Mouse (Mus musculus) midbrain, embryonic 13.5 days (tissue): ENCODE data around the gene Grip2. TPM values are rescaled to one million over a fixed set of nuclear protein-coding genes. Genes with fewer than 3 reads are reported as not detected.

Experiments used
- ATAC-seq: fragments of 200-750 bp; cut with Nextera tagmentation; 2 replicates; pipeline ENCODE4 v1.8.0; 2017; ENCODE audit warnings: mild to moderate bottlenecking, moderate TSS enrichment, moderate library complexity
- H3K27ac ChIP-seq: fragments of 300-500 bp; sonication (generic); 2 replicates; pipeline ENCODE4 v1.5.1; 2015; ENCODE audit warnings: inconsistent platforms, mild to moderate bottlenecking, moderate library complexity
- H3K27me3 ChIP-seq: fragments of 300-500 bp; sonication (generic); 2 replicates; pipeline ENCODE4 v1.6.1; 2015; ENCODE audit warnings: mild to moderate bottlenecking, inconsistent platforms
- H3K36me3 ChIP-seq: fragments of 300-500 bp; sonication (generic); 2 replicates; pipeline ENCODE4 v1.6.1; 2015; ENCODE audit warnings: mild to moderate bottlenecking, inconsistent platforms
- H3K4me1 ChIP-seq: fragments of 300-500 bp; sonication (generic); replicated peaks from 2 replicates; pipeline ENCODE4 v1.6.1; 2015; ENCODE audit warnings: inconsistent platforms
- H3K4me2 ChIP-seq: fragments of 300-500 bp; sonication (generic); replicated peaks from 2 replicates; pipeline ENCODE4 v1.6.1; 2015; ENCODE audit warnings: moderate library complexity, mild to moderate bottlenecking, inconsistent platforms
- H3K4me3 ChIP-seq: fragments of 300-500 bp; sonication (generic); replicated peaks from 2 replicates; pipeline ENCODE4 v1.5.1; 2015; ENCODE audit warnings: mild to moderate bottlenecking, inconsistent platforms
- H3K9ac ChIP-seq: fragments of 300-500 bp; sonication (generic); replicated peaks from 2 replicates; pipeline ENCODE4 v1.6.1; 2015; ENCODE audit warnings: mild to moderate bottlenecking, inconsistent platforms
- H3K9me3 ChIP-seq: fragments of 300-500 bp; sonication (generic); 2 replicates; pipeline ENCODE4 v1.6.1; 2016; ENCODE audit warnings: mild to moderate bottlenecking, inconsistent platforms
- WGBS: fragments of 180-500 bp; shearing (Covaris S2); methylation state at CpG from one replicate; pipeline ENCODE4 v1.1.7; 2015; 5-methylcytosine and 5-hydroxymethylcytosine counted together
- polyA plus RNA-seq: library from polyadenylated mRNA; unstranded; fragments of >200 nt; fragmentation: Nextera tagmentation; extraction: Ambion mirVana; gene quantifications from 2 replicates; pipeline ENCODE4 v1.2.1, GENCODE M21; 2015

Gene Grip2
- polyA plus RNA-seq, 1 experiment from 2014 or later: 4.8 TPM

DNA sequence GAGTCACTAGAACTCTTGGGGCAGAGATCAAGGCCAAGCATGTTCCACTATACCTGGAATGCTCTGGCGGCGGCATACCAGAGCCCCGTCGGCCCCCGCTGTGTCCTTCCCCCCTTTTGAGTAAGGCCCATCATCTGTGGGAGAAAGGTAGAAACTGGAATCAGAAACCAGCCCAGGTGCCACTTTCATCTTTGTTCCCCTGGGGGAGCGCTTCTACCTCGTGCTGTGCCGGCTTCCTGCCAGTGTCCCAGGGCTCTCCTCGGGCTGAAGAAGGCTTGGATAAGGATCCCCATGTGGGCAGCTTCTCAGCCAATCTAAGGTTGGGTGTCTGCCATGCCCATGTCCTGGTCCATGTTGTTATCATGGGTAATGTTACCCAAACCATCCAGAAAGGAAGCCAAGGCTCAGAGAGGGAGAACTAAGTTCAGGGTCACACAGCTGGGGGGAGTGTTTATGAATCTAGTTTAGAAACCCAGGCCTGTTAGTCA, 38.7 kb downstream of the Grip2 start:
- Histone ChIP-seq H3K9ac (no peak overlapping the region), H3K4me2 (no peak overlapping the region), H3K4me3 (no peak overlapping the region), H3K36me3 (peaks cover 6% of the 10 kb centered on the region; the same call in 1 of the 2 replicates), H3K4me1 (peaks cover 2% of the 10 kb centered on the region; the same call in 1 of the 2 replicates), H3K27me3 (no peaks in the 10 kb centered on the region), H3K9me3 (no peaks in the 10 kb centered on the region), H3K27ac (no peak overlapping the region)
- ATAC-seq: no peak
- WGBS: 92% methylated on average over 9 of the region's 9 CpGs

DNA sequence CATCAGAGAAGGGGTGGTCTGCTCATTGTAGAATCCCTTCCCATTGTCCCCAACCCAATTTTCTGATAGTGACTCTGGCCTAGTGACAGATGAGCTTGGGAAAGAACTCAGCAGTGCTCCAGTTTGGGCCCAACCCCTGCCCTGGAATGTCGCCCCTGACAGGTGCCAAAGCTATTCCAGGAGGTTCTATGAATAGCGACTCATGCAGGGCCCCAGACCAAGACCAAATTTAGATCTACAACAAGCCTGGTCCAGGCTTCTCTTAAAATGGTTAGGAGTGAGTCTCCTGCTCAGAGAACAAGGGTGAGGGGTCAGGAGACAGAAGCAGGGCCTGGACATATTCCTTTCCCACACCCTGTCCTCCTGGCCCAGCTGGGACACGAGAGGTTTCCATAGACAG, 42.0 kb downstream of the Grip2 start:
- Histone ChIP-seq H3K27me3 (no peaks in the 10 kb centered on the region), H3K27ac (no peak overlapping the region)
- WGBS: 88% methylated on average over 3 of the region's 3 CpGs

DNA sequence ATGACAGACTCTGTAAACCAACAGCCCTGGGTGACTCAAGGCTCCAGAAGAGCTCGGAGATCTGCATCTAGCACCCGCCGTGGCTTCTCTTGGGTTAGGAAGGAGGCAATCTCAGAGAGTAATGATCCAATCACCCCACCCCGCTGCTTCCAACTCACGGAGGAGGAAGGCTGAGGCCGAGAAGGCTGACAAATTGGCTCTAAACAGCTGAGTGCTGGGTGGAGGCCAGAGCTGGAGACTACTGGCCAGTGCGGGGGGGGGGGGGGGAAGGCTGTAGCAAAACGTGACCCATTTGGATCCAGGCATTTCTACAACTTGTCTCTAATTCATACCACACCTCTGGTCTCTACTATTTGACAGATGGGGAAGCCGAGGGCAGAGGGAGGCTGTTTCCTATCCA, 47.8 kb downstream of the Grip2 start:
- 81% methylated on average over 9 of the region's 9 CpGs for WGBS
- H3K36me3 ChIP-seq: no peaks in the 10 kb centered on the region
- H3K27ac ChIP-seq: no peak overlapping the region
- H3K4me1 ChIP-seq: 0 out of 2 replicates have a peak, but pooled peaks cover 3% of the 10 kb centered on the region
- H3K27me3 ChIP-seq: no peaks in the 10 kb centered on the region
- H3K9ac ChIP-seq: no peak overlapping the region
- ATAC-seq: no peak
- H3K4me2 ChIP-seq: no peak overlapping the region
- H3K9me3 ChIP-seq: no peaks in the 10 kb centered on the region
- H3K4me3 ChIP-seq: no peak overlapping the region

More for the DNA sequence above, 42.0 kb downstream of the Grip2 start:
- H3K4me1 ChIP-seq: no peaks in the 10 kb centered on the region
- no peak overlapping the region for H3K9ac ChIP-seq
- peaks cover 6% of the 10 kb centered on the region; the same call in 1 of the 2 replicates for H3K36me3 ChIP-seq
- H3K4me2 ChIP-seq: no peak overlapping the region
- H3K4me3 ChIP-seq: no peak overlapping the region
- no peak for ATAC-seq
- H3K9me3 ChIP-seq: no peaks in the 10 kb centered on the region

DNA sequence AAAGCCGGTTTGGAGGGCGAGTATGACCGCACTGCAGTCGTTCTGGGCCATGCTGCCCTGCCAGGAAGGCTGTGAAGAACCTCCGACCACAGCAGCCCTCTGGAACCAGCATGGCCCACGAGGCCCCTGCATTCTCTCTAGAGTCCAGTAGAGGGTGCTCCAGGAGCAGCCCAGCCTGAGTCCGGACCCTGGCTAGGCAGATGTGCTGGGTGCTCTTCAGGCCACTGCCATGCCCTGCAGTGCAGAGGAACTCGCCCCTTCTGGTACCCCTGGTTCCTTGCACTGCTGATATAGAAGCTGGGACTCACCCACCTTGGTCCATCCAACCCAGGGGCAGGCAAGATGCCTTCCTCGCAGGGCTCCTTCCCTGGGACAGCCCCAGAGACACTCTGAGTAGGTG, 50.5 kb downstream of the Grip2 start:
- Histone ChIP-seq H3K27ac (no peak overlapping the region), H3K4me2 (no peak overlapping the region), H3K9me3 (peaks cover under 1% of the 10 kb centered on the region; the same call in 1 of the 2 replicates), H3K9ac (no peak overlapping the region), H3K4me1 (0 out of 2 replicates have a peak, but pooled peaks cover 3% of the 10 kb centered on the region), H3K4me3 (no peak overlapping the region), H3K27me3 (no peaks in the 10 kb centered on the region), H3K36me3 (peaks cover 6% of the 10 kb centered on the region)
- 13% methylated on average over 9 of the region's 9 CpGs for WGBS
- ATAC-seq: peak; percentile 92

DNA sequence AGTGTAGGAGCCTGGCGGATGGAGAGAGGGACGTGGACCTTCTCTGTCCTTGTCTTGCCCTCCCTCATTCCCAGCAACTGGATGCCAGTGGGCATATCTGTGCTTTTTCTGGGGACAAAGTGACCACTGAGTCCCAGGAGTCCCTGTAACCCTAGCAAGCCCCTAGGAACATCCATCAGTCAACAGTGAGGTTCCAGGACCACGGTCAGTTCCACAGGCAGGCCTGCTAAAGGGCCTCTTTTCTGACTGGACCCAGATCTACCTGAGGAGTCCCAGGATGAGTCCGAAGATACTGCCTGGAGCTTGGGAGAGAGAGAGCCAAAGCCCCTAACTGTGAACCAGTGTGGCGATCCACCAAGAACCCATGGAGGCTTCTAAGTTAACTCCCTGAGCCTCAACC, 53.1 kb downstream of the Grip2 start:
- Histone ChIP-seq H3K27ac (no peak overlapping the region), H3K9ac (no peak overlapping the region), H3K4me1 (0 out of 2 replicates have a peak, but pooled peaks cover 3% of the 10 kb centered on the region), H3K4me2 (no peak overlapping the region), H3K4me3 (no peak overlapping the region), H3K36me3 (peaks cover 16% of the 10 kb centered on the region), H3K9me3 (peaks cover 2% of the 10 kb centered on the region; the same call in 1 of the 2 replicates), H3K27me3 (no peaks in the 10 kb centered on the region)
- WGBS: 77% methylated on average over 5 of the region's 5 CpGs
- ATAC-seq: no peak

DNA sequence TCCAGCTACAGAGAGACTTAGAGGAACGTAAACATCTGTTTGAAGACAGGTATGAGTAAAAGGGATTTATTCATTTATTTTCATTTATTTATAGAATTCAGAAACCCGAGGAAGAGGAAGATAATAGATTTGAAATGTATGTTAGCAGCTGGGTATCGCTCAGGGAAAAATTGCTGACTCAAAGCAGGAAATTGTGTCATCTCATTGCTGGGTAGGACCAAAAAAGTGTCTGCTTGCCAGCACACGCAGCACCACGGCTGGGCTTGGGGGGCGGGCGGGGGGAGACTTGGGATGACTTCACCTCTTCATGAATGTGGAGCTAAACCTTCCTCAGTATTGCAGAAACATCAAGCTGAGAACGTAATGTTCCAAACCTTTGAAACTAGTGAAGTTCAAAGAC, 59.5 kb downstream of the Grip2 start:
- H3K36me3 ChIP-seq: peaks cover 19% of the 10 kb centered on the region
- no peaks in the 10 kb centered on the region for H3K27me3 ChIP-seq
- WGBS: 91% methylated on average over 8 of the region's 8 CpGs
- H3K9me3 ChIP-seq: peaks cover 2% of the 10 kb centered on the region; the same call in 1 of the 2 replicates
- H3K27ac ChIP-seq: no peak overlapping the region
- H3K9ac ChIP-seq: no peak overlapping the region
- H3K4me2 ChIP-seq: no peak overlapping the region
- H3K4me1 ChIP-seq: no peaks in the 10 kb centered on the region
- no peak for ATAC-seq
- no peak overlapping the region for H3K4me3 ChIP-seq

DNA sequence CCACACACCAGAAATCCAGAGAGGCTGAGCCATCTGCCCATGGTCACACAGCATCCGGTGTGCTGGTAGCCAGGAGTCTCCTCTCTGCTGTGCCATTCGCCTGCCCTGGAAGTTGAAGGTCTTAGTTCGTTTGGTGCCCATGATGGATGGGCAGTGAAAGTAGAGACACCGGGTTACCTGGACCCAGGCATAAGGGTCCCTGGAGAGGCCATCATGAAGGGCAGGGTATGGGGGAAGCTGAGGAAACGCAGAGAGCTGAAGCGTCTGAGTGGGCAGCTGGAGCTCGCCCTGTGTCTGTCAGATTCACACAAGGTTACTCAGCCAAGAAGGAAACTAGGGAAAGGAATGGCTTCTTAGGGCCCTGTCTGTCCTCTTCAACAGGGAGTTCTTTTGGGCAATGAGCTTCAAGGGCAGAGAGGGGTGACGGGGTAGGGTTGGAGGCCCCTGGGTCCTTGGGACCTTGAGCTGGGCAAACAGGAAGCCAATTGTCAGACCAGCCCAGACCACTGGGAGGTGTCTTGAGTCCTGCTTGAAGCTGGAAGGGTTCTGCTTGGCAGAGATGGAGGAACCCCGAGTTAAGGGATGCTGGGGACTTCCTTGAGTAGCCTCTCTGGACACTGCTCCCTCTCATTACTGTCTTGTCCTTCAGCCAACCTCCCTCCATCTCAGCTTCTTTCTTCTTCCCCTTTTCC, 64.9 kb downstream of the Grip2 start:
- no peak overlapping the region for H3K27ac ChIP-seq
- WGBS: 84% methylated on average over 9 of the region's 9 CpGs
- H3K36me3 ChIP-seq: peaks cover 31% of the 10 kb centered on the region
- ATAC-seq: no peak
- no peak overlapping the region for H3K4me2 ChIP-seq
- H3K27me3 ChIP-seq: no peaks in the 10 kb centered on the region
- H3K4me3 ChIP-seq: no peak overlapping the region
- H3K4me1 ChIP-seq: no peaks in the 10 kb centered on the region
- H3K9me3 ChIP-seq: no peaks in the 10 kb centered on the region
- H3K9ac ChIP-seq: no peak overlapping the region

DNA sequence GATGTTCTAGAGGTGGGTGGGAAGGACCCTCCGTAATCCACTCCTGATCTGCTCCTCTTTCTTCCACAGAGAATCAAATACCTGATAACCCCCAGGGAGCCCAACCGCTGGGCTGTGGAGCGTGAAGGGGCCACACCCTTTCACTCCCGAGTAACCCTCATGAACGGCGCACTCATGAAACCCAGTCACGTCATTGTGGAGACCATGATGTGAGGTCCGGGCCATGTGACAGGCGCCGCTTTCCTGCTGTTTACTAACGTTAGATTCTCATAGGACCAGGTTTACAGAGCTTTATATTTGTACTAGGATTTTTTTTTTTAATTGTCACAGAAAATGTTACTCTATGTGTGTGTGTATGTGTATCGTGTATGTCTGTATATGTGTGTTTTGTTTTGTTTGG, 72.2 kb downstream of the Grip2 start:
- Histone ChIP-seq H3K4me2 (no peak overlapping the region), H3K36me3 (peaks cover 83% of the 10 kb centered on the region), H3K4me1 (no peaks in the 10 kb centered on the region), H3K9ac (no peak overlapping the region), H3K4me3 (no peak overlapping the region), H3K27ac (no peak overlapping the region), H3K27me3 (no peaks in the 10 kb centered on the region), H3K9me3 (no peaks in the 10 kb centered on the region)
- no peak for ATAC-seq
- WGBS: 76% methylated on average over 12 of the region's 12 CpGs

DNA sequence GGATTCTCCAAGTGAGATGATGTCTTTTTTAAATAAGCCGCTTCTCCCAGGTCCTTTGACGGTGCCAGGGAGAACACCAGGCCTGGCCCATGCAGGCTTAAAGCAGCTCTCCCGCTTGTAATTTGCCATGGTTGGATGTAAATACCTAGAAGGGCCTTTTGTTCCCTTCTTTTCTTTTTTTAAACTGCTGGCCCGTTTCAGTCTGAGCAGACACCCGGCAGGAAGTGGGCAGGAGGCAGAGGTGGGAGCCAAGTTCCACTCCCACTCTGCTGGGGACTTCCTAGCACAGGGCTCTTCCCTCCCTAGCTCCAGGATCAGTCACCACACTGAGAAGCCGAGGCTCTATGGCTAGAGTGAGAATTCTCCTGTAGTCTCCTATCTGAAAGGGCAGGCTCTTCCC, 73.0 kb downstream of the Grip2 start:
- Histone ChIP-seq H3K27ac (0 out of 2 replicates have a peak overlapping the region, but pooled peaks have one; percentile 4), H3K9ac (no peak overlapping the region), H3K9me3 (no peaks in the 10 kb centered on the region), H3K4me1 (no peaks in the 10 kb centered on the region), H3K4me2 (no peak overlapping the region), H3K27me3 (no peaks in the 10 kb centered on the region), H3K36me3 (peaks cover 83% of the 10 kb centered on the region), H3K4me3 (no peak overlapping the region)
- ATAC-seq: no peak
- WGBS: 39% methylated on average over 6 of the region's 6 CpGs

DNA sequence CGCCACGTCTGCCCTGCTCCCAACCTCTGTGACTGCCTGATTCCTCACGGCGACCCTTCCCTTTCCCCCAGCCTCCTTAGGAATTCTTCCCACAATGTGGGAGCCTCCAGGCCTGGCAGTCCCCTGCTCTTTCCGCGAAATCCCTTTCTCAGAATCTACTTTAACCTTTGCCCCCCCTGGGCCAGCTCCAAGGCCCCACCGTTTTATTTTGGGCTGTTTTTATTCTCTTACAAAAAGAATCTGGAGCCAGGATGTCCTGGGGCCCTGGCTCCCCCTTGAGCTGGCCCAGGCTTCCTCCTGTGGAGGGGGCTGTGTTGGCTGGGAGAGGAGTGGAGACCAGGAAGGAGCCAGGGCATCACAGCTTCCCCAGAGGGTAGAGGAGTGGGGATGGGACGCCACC, 74.2 kb downstream of the Grip2 start:
- 55% methylated on average over 8 of the region's 8 CpGs for WGBS

DNA sequence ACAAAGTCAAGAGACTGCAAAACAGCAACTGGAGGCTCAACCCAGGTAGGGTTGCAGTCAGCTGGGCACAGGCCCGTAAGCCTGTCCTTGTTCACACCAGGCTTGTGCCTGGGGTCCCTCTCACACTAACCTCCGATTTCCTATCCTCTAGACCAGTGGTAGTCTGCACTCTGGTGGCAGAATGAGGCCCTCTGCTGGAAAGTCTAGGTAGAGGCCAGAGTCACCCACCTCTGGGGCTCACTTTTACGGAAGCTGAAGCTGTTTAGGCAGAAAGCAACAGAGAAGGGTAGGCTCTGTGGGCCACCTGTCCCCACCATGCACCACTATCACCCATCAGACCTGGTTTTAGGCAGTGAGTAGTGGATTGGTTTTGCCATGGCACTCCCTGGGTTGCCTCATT, 76.1 kb downstream of the Grip2 start:
- Histone ChIP-seq H3K27me3 (no peaks in the 10 kb centered on the region), H3K4me1 (no peaks in the 10 kb centered on the region), H3K4me2 (no peak overlapping the region), H3K9me3 (no peaks in the 10 kb centered on the region), H3K4me3 (no peak overlapping the region), H3K36me3 (peaks cover 87% of the 10 kb centered on the region), H3K9ac (no peak overlapping the region), H3K27ac (no peak overlapping the region)
- no peak for ATAC-seq
- 71% methylated on average over 3 of the region's 3 CpGs for WGBS

More for the DNA sequence above, 74.2 kb downstream of the Grip2 start:
- Histone ChIP-seq H3K4me2 (no peak overlapping the region), H3K9me3 (no peaks in the 10 kb centered on the region), H3K27me3 (no peaks in the 10 kb centered on the region), H3K27ac (no peak overlapping the region), H3K9ac (no peak overlapping the region; the same call in 1 of the 2 replicates), H3K4me3 (no peak overlapping the region), H3K4me1 (no peaks in the 10 kb centered on the region), H3K36me3 (peaks cover 87% of the 10 kb centered on the region)
- ATAC-seq: no peak

DNA sequence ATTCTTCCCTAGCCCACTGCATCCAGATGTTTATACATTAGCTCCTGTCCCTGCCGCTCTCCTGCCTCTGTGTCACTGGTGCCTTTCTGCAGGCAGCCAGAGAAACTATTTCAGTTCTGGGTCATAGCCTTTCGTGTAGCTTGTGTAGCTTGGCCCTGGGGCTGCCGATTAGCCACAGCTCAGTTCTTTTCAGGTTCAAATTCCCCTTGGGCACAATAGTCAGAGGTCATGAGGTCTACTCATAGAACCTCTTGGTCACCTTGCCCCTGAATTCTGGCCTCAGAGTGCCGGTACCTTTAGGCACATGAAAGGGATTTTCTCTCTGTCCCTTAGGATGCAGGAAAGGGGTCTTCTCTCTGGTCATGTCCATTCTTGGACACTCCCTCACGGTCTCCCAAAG, 80.3 kb downstream of the Grip2 start:
- no peaks in the 10 kb centered on the region for H3K4me1 ChIP-seq
- no peak overlapping the region for H3K9ac ChIP-seq
- H3K4me2 ChIP-seq: no peak overlapping the region
- no peaks in the 10 kb centered on the region for H3K9me3 ChIP-seq
- H3K27me3 ChIP-seq: no peaks in the 10 kb centered on the region
- WGBS: 83% methylated on average over 5 of the region's 5 CpGs
- H3K36me3 ChIP-seq: peaks cover 87% of the 10 kb centered on the region
- no peak for ATAC-seq
- H3K4me3 ChIP-seq: no peak overlapping the region
- H3K27ac ChIP-seq: no peak overlapping the region
